Mouse (Mus musculus): ENCODE measurements at regions not wholly inside any gene's neighbourhood (a gene's known extent, or its start where the extent isn't known, plus 50 kb on each side); places are given as distances from the start of the nearest gene placed in this dataset.
"Not testable (repeated sequence)": the region's sequence is repeated elsewhere in the genome, so short reads cannot be mapped to it uniquely, and the experiment has no call there.

GRCm38 (mm10) chr14:53487611-53488010 lies 766.3 kb downstream of the Dad1 start:
- 31% methylated on average over 5 of the region's 5 CpGs for WGBS
- H3K4me3 ChIP-seq (ENCODE audit: low read length); H3K27ac ChIP-seq (ENCODE audit: low read depth, low read length); H3K4me2 ChIP-seq (replicated peaks; ENCODE audit: low read depth, low read length); H3K27me3 ChIP-seq (ENCODE audit: control insufficient read depth, insufficient read depth, low read length); H3K9ac ChIP-seq (ENCODE audit: low read depth, low read length); ATAC-seq (ENCODE audit: low FRiP score, low TSS enrichment); H3K36me3 ChIP-seq (ENCODE audit: control insufficient read depth, insufficient read depth, low read length); H3K4me1 ChIP-seq (ENCODE audit: control insufficient read depth, insufficient read depth, low read length); H3K9me3 ChIP-seq (ENCODE audit: control insufficient read depth, low read length): not testable (repeated sequence)

- not testable (repeated sequence) for ATAC-seq (ENCODE audit: low FRiP score, low TSS enrichment); H3K4me3 ChIP-seq (ENCODE audit: low read length); H3K4me1 ChIP-seq (ENCODE audit: control insufficient read depth, insufficient read depth, low read length); H3K36me3 ChIP-seq (ENCODE audit: control insufficient read depth, insufficient read depth, low read length); H3K9ac ChIP-seq (ENCODE audit: low read depth, low read length); H3K27me3 ChIP-seq (ENCODE audit: control insufficient read depth, insufficient read depth, low read length); H3K27ac ChIP-seq (ENCODE audit: low read depth, low read length); H3K4me2 ChIP-seq (replicated peaks; ENCODE audit: low read depth, low read length); H3K9me3 ChIP-seq (ENCODE audit: control insufficient read depth, low read length)
- 89% methylated on average over 7 of the region's 7 CpGs for WGBS
Observed at GRCm38 (mm10) chr14:53474170-53474569, 779.7 kb downstream of the Dad1 start.

GRCm38 (mm10) chr14:53460790-53461189 lies 793.1 kb downstream of the Dad1 start:
- H3K27me3 ChIP-seq (ENCODE audit: control insufficient read depth, insufficient read depth, low read length); H3K27ac ChIP-seq (ENCODE audit: low read depth, low read length); H3K4me2 ChIP-seq (replicated peaks; ENCODE audit: low read depth, low read length); H3K4me1 ChIP-seq (ENCODE audit: control insufficient read depth, insufficient read depth, low read length); H3K9ac ChIP-seq (ENCODE audit: low read depth, low read length); H3K4me3 ChIP-seq (ENCODE audit: low read length); H3K9me3 ChIP-seq (ENCODE audit: control insufficient read depth, low read length); ATAC-seq (ENCODE audit: low FRiP score, low TSS enrichment); H3K36me3 ChIP-seq (ENCODE audit: control insufficient read depth, insufficient read depth, low read length): not testable (repeated sequence)

GRCm38 (mm10) chr14:53454001-53454400 lies 799.9 kb downstream of the Dad1 start:
- WGBS = 91% methylated on average over 1 of the region's 1 CpGs
- Histone ChIP-seq H3K9ac (ENCODE audit: low read depth, low read length) (no peak overlapping the region), H3K4me1 (ENCODE audit: control insufficient read depth, insufficient read depth, low read length) (no peaks in the 10 kb centered on the region), H3K27ac (ENCODE audit: low read depth, low read length) (no peak overlapping the region), H3K9me3 (ENCODE audit: control insufficient read depth, low read length) (no peaks in the 10 kb centered on the region), H3K36me3 (ENCODE audit: control insufficient read depth, insufficient read depth, low read length) (no peaks in the 10 kb centered on the region), H3K27me3 (ENCODE audit: control insufficient read depth, insufficient read depth, low read length) (no peaks in the 10 kb centered on the region), H3K4me3 (ENCODE audit: low read length) (no peak overlapping the region), H3K4me2 (replicated peaks; ENCODE audit: low read depth, low read length) (no peak overlapping the region)
- ATAC-seq (ENCODE audit: low FRiP score, low TSS enrichment) = no peak

GRCm38 (mm10) chr14:53439643-53440042 lies 814.3 kb downstream of the Dad1 start:
- H3K27ac ChIP-seq (ENCODE audit: low read depth, low read length); H3K27me3 ChIP-seq (ENCODE audit: control insufficient read depth, insufficient read depth, low read length); H3K9me3 ChIP-seq (ENCODE audit: control insufficient read depth, low read length); H3K9ac ChIP-seq (ENCODE audit: low read depth, low read length); H3K4me1 ChIP-seq (ENCODE audit: control insufficient read depth, insufficient read depth, low read length); H3K4me2 ChIP-seq (replicated peaks; ENCODE audit: low read depth, low read length); H3K4me3 ChIP-seq (ENCODE audit: low read length); ATAC-seq (ENCODE audit: low FRiP score, low TSS enrichment); H3K36me3 ChIP-seq (ENCODE audit: control insufficient read depth, insufficient read depth, low read length): not testable (repeated sequence)

- H3K4me1 ChIP-seq (ENCODE audit: control insufficient read depth, insufficient read depth, low read length); ATAC-seq (ENCODE audit: low FRiP score, low TSS enrichment); H3K9ac ChIP-seq (ENCODE audit: low read depth, low read length); H3K4me3 ChIP-seq (ENCODE audit: low read length); H3K27me3 ChIP-seq (ENCODE audit: control insufficient read depth, insufficient read depth, low read length); H3K27ac ChIP-seq (ENCODE audit: low read depth, low read length); H3K36me3 ChIP-seq (ENCODE audit: control insufficient read depth, insufficient read depth, low read length); H3K9me3 ChIP-seq (ENCODE audit: control insufficient read depth, low read length); H3K4me2 ChIP-seq (replicated peaks; ENCODE audit: low read depth, low read length): not testable (repeated sequence)
- 81% methylated on average over 2 of the region's 3 CpGs for WGBS
Observed at GRCm38 (mm10) chr14:53430130-53430529, 823.8 kb downstream of the Dad1 start.

- not testable (repeated sequence) for H3K36me3 ChIP-seq (ENCODE audit: control insufficient read depth, insufficient read depth, low read length); H3K4me3 ChIP-seq (ENCODE audit: low read length); H3K27me3 ChIP-seq (ENCODE audit: control insufficient read depth, insufficient read depth, low read length); H3K9ac ChIP-seq (ENCODE audit: low read depth, low read length); H3K4me2 ChIP-seq (replicated peaks; ENCODE audit: low read depth, low read length); ATAC-seq (ENCODE audit: low FRiP score, low TSS enrichment); H3K9me3 ChIP-seq (ENCODE audit: control insufficient read depth, low read length); H3K4me1 ChIP-seq (ENCODE audit: control insufficient read depth, insufficient read depth, low read length); H3K27ac ChIP-seq (ENCODE audit: low read depth, low read length)
- WGBS = 92% methylated on average over 1 of the region's 1 CpGs
Observed at GRCm38 (mm10) chr14:53428447-53428846, 825.5 kb downstream of the Dad1 start.

GRCm38 (mm10) chr14:53427636-53428035 lies 826.3 kb downstream of the Dad1 start:
- H3K4me3 ChIP-seq (ENCODE audit: low read length); H3K4me1 ChIP-seq (ENCODE audit: control insufficient read depth, insufficient read depth, low read length); H3K9ac ChIP-seq (ENCODE audit: low read depth, low read length); ATAC-seq (ENCODE audit: low FRiP score, low TSS enrichment); H3K9me3 ChIP-seq (ENCODE audit: control insufficient read depth, low read length); H3K27ac ChIP-seq (ENCODE audit: low read depth, low read length); H3K4me2 ChIP-seq (replicated peaks; ENCODE audit: low read depth, low read length); H3K36me3 ChIP-seq (ENCODE audit: control insufficient read depth, insufficient read depth, low read length); H3K27me3 ChIP-seq (ENCODE audit: control insufficient read depth, insufficient read depth, low read length): not testable (repeated sequence)
- 90% methylated on average over 10 of the region's 10 CpGs for WGBS

- not testable (repeated sequence) for H3K27ac ChIP-seq (ENCODE audit: low read depth, low read length); H3K4me1 ChIP-seq (ENCODE audit: control insufficient read depth, insufficient read depth, low read length); H3K4me3 ChIP-seq (ENCODE audit: low read length); H3K4me2 ChIP-seq (replicated peaks; ENCODE audit: low read depth, low read length); H3K9me3 ChIP-seq (ENCODE audit: control insufficient read depth, low read length); H3K9ac ChIP-seq (ENCODE audit: low read depth, low read length); H3K36me3 ChIP-seq (ENCODE audit: control insufficient read depth, insufficient read depth, low read length); H3K27me3 ChIP-seq (ENCODE audit: control insufficient read depth, insufficient read depth, low read length); ATAC-seq (ENCODE audit: low FRiP score, low TSS enrichment)
- WGBS = 60% methylated on average over 1 of the region's 2 CpGs
Observed at GRCm38 (mm10) chr14:53416955-53417354, 836.9 kb downstream of the Dad1 start.
